Mouse (Mus musculus) bone marrow, adult 2 months (tissue): ENCODE data around the gene Nup210l. TPM values are rescaled to one million over a fixed set of nuclear protein-coding genes. Genes with fewer than 3 reads are reported as not detected.

Experiments used
- H3K27ac ChIP-seq: fragments of 200-500 bp; 2 replicates; pipeline ENCODE4 v1.5.1; 2012; ENCODE audit warnings: low read depth, mild to moderate bottlenecking, control low read depth, inconsistent platforms, low read length; ENCODE audit not compliant: control insufficient read depth, poor library complexity, insufficient read depth
- H3K4me1 ChIP-seq: fragments of 200-500 bp; 2 replicates; pipeline ENCODE4 v1.6.1; 2011; ENCODE audit warnings: low read length; ENCODE audit not compliant: control insufficient read depth, insufficient read depth
- H3K4me3 ChIP-seq: fragments of 200-500 bp; replicated peaks from 2 replicates; pipeline ENCODE3; 2011; ENCODE audit warnings: mild to moderate bottlenecking, low read depth, low read length, control low read depth; ENCODE audit not compliant: control insufficient read depth
- CTCF ChIP-seq: fragments of 200-500 bp; IDR thresholded peaks from 2 replicates; pipeline ENCODE4 v1.5.1; 2011; ENCODE audit warnings: low read length, control low read depth; ENCODE audit not compliant: control insufficient read depth, insufficient read depth
- POLR2A ChIP-seq: fragments of 200-500 bp; IDR thresholded peaks from 2 replicates; pipeline ENCODE4 v1.6.1; 2011; ENCODE audit warnings: low read depth, mild to moderate bottlenecking, control low read depth, low read length, borderline replicate concordance; ENCODE audit not compliant: control insufficient read depth
- WGBS: fragments of 180-500 bp; shearing (Covaris S2); methylation state at CpG from one replicate; pipeline ENCODE4 v1.1.7; 2018; 5-methylcytosine and 5-hydroxymethylcytosine counted together
- polyA plus RNA-seq: library from polyadenylated mRNA; stranded (reverse); fragments of >200 nt; gene quantifications from 2 replicates; pipeline ENCODE4 v1.2.4, GENCODE M21; 2011; ENCODE audit warnings: low replicate concordance; ENCODE audit not compliant: missing spikeins, insufficient read depth, insufficient read length

Nup210l gene
- polyA plus RNA-seq, 1 experiment: 1.5 TPM

DNA sequence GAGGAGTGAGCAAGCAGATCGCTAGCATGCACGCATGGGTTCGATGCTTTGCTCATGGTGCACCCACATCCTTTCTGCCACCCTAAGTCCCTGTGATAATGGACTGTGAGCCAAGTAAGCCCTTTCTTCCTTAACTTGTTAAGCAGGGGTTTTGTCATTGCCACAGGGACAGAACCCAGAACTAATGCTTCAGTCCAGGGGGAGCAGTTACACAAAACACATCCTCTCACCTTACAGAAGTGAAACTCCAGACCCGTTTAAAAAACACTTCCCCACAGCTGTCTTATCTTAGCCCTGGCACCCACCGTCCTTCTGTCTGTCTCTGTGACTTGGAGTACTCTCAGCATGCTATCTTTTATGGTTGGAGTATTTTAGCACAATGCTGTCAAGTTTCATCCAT lies 52.1 kb downstream of the Nup210l start:
- TF ChIP-seq CTCF (no peak), POLR2A (no peak)
- Histone ChIP-seq H3K4me1 (no peaks in the 10 kb centered on the region; the same call in 1 of the 2 replicates), H3K27ac (peak overlapping the region; percentile 20), H3K4me3 (no peak overlapping the region)
- WGBS: 21% methylated on average over 5 of the region's 5 CpGs

DNA sequence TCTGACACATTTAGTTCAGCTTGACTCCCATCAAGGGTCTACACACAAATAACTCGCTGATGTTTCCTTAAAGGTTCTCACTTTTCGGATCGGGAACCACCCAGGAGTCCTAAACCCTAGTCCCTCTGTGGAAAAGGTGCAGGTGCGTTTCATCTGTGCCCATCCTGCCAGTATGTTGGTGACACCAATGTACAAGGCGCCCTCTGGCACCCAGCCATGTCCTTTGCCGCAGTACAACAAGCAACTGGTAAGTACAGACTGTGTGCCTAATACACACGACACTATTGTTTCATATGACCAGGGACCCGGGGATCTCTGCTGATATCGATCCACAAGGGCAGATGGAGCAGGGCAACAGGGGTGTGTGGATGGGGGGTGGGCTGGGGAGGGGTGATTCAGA lies 55.8 kb downstream of the Nup210l start:
- Histone ChIP-seq H3K4me3 (no peak overlapping the region), H3K27ac (no peak overlapping the region), H3K4me1 (no peaks in the 10 kb centered on the region; the same call in 1 of the 2 replicates)
- 86% methylated on average over 9 of the region's 9 CpGs for WGBS
- TF ChIP-seq CTCF (no peak), POLR2A (no peak)

DNA sequence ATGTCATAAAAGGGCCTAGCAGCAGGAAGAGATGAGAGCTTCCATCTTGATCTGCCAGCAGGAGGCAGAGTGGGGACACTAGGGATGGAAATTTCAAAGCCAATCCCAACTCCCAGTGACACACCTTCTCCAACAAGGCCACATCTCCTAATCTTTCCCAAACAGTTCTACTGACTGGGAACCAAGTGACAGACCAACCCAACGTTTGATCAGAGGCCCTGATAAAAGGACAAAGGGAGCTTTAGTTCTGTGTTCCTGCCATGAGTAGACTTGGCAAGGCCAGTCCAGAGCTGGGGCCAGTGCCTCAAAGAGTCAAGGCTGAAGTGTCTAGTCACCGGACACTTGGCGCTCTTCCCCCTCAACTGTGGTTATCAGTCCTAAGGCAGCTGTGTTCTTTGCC lies 57.6 kb downstream of the Nup210l start:
- WGBS: 65% methylated on average over 3 of the region's 3 CpGs
- no peak overlapping the region for H3K27ac ChIP-seq
- no peak overlapping the region for H3K4me3 ChIP-seq
- TF ChIP-seq POLR2A: no peak
- TF ChIP-seq CTCF: no peak
- H3K4me1 ChIP-seq: no peaks in the 10 kb centered on the region; the same call in 1 of the 2 replicates

DNA sequence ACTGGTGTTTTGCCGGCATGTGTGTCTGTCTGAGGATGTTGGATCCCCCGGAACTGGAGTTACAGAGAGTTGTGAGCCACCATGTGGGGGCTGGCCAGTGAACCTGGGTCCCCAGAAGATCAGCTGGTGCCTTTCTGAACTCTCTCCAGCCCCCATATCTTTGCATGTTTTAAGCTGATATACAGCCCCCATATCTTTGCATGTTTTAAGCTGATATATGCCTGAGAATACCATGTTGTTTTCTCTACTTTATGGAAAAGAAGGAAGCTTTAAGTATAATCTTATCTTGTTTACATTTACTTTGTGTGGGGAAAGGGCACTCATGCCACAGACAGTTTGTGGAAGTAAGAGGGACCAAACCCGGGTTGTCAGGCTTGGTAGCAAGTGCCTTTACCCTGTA lies 75.6 kb downstream of the Nup210l start:
- Histone ChIP-seq H3K4me1 (no peaks in the 10 kb centered on the region), H3K4me3 (no peak overlapping the region), H3K27ac (no peak overlapping the region)
- TF ChIP-seq POLR2A (no peak), CTCF (no peak)
- 60% methylated on average over 3 of the region's 3 CpGs for WGBS

DNA sequence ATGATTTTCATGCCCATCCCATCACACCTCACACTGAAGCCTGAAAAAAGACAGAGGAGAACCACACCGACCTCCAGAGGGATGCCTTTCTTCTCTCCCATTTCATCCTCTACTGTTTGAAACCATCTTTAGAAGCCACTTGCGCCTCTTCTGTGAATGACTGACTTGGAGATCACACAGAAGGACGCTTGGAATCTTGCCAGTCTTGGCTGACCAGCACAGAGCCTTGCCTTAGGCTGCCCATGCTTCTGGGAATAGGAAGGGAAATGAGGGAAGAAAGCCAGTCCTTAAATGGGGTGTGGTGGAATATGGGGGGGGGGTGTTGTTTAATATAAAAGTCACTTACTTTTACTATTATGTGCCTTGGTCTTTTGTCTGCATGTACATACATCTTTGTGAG lies 79.6 kb downstream of the Nup210l start:
- TF ChIP-seq CTCF (no peak), POLR2A (no peak)
- Histone ChIP-seq H3K27ac (no peak overlapping the region), H3K4me3 (no peak overlapping the region), H3K4me1 (no peaks in the 10 kb centered on the region)
- 82% methylated on average over 3 of the region's 3 CpGs for WGBS

DNA sequence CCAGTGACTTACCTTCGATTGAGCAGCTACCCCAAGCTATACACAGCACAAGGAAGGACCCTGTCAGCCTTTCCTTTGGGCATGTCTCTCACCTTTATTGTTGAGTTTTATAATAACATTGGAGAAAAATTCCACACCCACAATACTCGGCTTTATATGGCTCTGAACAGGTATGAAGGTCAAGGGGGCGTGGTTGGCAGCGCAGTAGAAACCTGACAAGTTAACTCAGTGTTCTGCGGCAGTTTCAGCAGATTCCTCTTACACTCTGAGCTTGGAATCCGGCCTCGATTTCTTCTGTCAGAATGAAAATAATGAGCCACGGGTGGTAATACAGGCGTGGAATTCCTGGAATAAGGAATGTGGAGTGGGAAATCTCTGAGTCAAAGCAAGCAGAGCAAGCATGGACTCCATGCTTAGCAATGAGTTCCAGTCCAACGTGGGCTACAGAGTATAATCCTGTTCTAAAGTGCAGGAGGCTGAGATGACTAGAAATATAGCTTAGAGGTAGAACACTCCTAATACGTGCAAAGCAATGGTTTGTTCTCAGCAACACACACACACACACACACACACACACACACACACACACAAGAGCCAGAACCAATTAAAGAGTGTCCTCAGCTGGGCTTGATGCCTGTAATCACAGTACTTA lies 87.1 kb downstream of the Nup210l start:
- no peak for TF ChIP-seq POLR2A
- TF ChIP-seq CTCF: no peak
- no peak overlapping the region for H3K27ac ChIP-seq
- 81% methylated on average over 11 of the region's 11 CpGs for WGBS

DNA sequence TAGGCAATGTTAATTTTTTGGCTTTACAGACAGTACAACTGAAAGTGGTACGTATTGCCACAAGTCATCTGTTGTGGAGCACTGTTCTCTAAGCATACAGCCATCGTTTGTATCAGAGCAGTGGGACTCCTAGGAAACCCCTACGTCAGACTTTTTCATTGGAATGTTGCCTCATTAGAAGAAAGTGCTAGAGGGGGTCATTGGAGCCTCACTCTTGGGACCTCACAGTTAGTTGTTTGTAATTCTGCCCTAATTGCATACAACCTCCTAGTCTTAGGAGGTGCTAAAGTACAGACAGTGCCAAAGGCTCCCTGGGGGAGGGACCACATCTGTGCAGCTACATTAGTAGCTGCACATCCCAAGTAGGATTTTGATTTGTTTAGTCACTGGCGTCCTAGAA lies 90.8 kb downstream of the Nup210l start:
- Histone ChIP-seq H3K4me1 (no peaks in the 10 kb centered on the region), H3K4me3 (no peak overlapping the region), H3K27ac (no peak overlapping the region)
- 75% methylated on average over 4 of the region's 4 CpGs for WGBS
- no peak for TF ChIP-seq POLR2A
- TF ChIP-seq CTCF: no peak

More for the DNA sequence above, 87.1 kb downstream of the Nup210l start:
- no peak overlapping the region for H3K4me3 ChIP-seq
- no peaks in the 10 kb centered on the region for H3K4me1 ChIP-seq

DNA sequence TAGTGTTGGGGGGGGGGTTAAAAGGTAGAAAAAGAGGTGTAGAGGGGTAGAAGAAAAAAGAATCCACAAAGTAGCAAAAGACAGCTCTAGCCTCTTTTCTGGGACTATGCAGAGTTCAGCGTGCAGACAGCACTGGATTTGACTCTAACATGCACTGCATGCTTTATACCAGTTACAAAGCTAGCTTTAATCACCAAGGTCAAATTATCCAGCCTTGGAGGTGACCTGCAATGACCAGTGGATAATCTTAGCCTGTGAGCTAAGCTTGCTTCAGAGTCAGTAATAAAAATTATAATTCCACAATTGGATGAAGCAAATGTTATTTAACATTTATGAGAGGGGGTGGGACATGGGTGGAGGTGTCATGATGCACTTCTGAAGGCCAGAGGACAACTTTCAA lies 91.7 kb downstream of the Nup210l start:
- 81% methylated on average over 1 of the region's 1 CpGs for WGBS
- no peaks in the 10 kb centered on the region for H3K4me1 ChIP-seq
- no peak overlapping the region for H3K27ac ChIP-seq
- H3K4me3 ChIP-seq: no peak overlapping the region
- no peak for TF ChIP-seq CTCF
- TF ChIP-seq POLR2A: no peak

DNA sequence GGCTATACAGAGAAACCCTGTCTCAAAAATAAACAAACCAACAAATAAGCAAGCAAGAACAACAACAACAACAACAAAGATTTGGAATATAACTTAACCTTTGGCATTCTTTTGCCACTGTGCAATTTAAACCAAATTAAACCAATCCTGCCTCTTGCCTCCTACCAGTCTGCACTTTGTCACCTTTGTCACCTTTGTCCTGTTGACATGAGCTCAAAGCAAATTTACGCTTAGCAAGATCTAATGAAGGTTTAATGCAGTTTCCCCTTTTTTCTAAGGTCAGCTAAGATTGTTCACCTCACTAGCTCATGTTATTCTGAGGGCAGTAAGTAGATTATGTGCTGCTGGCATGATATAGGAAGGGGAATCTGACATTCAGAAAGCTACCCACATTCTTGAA lies 93.6 kb downstream of the Nup210l start:
- Histone ChIP-seq H3K27ac (no peak overlapping the region), H3K4me1 (no peaks in the 10 kb centered on the region), H3K4me3 (no peak overlapping the region)
- TF ChIP-seq CTCF: no peak
- no peak for TF ChIP-seq POLR2A
- 81% methylated on average over 1 of the region's 1 CpGs for WGBS
